Mouse (Mus musculus) hindbrain, embryonic 14.5 days (tissue): ENCODE results near the gene Eif4g3. TPM values are rescaled to one million over a fixed set of nuclear protein-coding genes. Genes with fewer than 3 reads are reported as not detected.

Experiments used
- ATAC-seq: fragments of 200-750 bp; cut with Nextera tagmentation; 2 replicates; pipeline ENCODE4 v1.8.0; 2017; ENCODE audit warnings: moderate number of reproducible peaks, mild to moderate bottlenecking, moderate TSS enrichment, moderate library complexity; ENCODE audit not compliant: low FRiP score
- DNase-seq: peaks from one replicate; pipeline ENCODE4 v3.0.0-alpha.2; 2015; ENCODE audit warnings: low spot score
- H3K27ac ChIP-seq: fragments of 300-500 bp; sonication (generic); 2 replicates; pipeline ENCODE4 v1.5.1; 2014; ENCODE audit warnings: mild to moderate bottlenecking, moderate library complexity
- H3K27me3 ChIP-seq: fragments of 300-500 bp; sonication (generic); 2 replicates; pipeline ENCODE4 v1.6.1; 2014; ENCODE audit warnings: mild to moderate bottlenecking, low read length, mixed read lengths; ENCODE audit not compliant: control insufficient read depth, insufficient read depth
- H3K36me3 ChIP-seq: fragments of 300-500 bp; sonication (generic); replicated peaks from 2 replicates; pipeline ENCODE4 v1.6.1; 2014; ENCODE audit not compliant: control insufficient read depth, insufficient read depth
- H3K4me1 ChIP-seq: fragments of 300-500 bp; sonication (generic); replicated peaks from 2 replicates; pipeline ENCODE4 v1.6.1; 2014; ENCODE audit warnings: antibody characterized with exemption, low read length, mixed read lengths; ENCODE audit not compliant: control insufficient read depth, insufficient read depth
- H3K4me2 ChIP-seq: fragments of 300-500 bp; sonication (generic); replicated peaks from 2 replicates; pipeline ENCODE4 v1.6.1; 2014; ENCODE audit warnings: mild to moderate bottlenecking, moderate library complexity
- H3K4me3 ChIP-seq: fragments of 300-500 bp; sonication (generic); replicated peaks from 2 replicates; pipeline ENCODE4 v1.5.1; 2014; ENCODE audit warnings: mild to moderate bottlenecking, low read length
- H3K9ac ChIP-seq: fragments of 300-500 bp; sonication (generic); 2 replicates; pipeline ENCODE4 v1.6.1; 2014
- H3K9me3 ChIP-seq: fragments of 300-500 bp; sonication (generic); 2 replicates; pipeline ENCODE4 v1.6.1; 2016; ENCODE audit warnings: low read length; ENCODE audit not compliant: control insufficient read depth
- WGBS: fragments of 180-500 bp; shearing (Covaris S2); extraction: QIAGEN DNeasy Blood & Tissue Kit; methylation state at CpG from one replicate; pipeline ENCODE4 v1.1.7; 2014; 5-methylcytosine and 5-hydroxymethylcytosine counted together
- polyA plus RNA-seq: library from polyadenylated mRNA; unstranded; fragments of >200 nt; fragmentation: Nextera tagmentation; extraction: Ambion mirVana; gene quantifications from 2 replicates; pipeline ENCODE4 v1.2.1, GENCODE M21; 2014

Eif4g3 gene
- polyA plus RNA-seq, 1 experiment from 2014 or later, result 65.3 TPM

- ATAC-seq (no peak), DNase-seq (no peak)
- no peak overlapping the region for H3K4me3 ChIP-seq
- no peaks in the 10 kb centered on the region for H3K4me1 ChIP-seq
- H3K9ac ChIP-seq, result no peak overlapping the region
- peaks cover 96% of the 10 kb centered on the region for H3K36me3 ChIP-seq
- no peaks in the 10 kb centered on the region for H3K9me3 ChIP-seq
- H3K27ac ChIP-seq, result no peak overlapping the region
- H3K27me3 ChIP-seq, result no peaks in the 10 kb centered on the region
- H3K4me2 ChIP-seq, result no peak overlapping the region
- WGBS, result 88% methylated on average over 5 of the region's 5 CpGs
These were observed 199.7 kb downstream of the Eif4g3 start for GRCm38 (mm10) chr4:138192561-138192960.

- no peaks in the 10 kb centered on the region for H3K4me1 ChIP-seq
- no peak overlapping the region for H3K9ac ChIP-seq
- DNase-seq, result no peak
- no peaks in the 10 kb centered on the region for H3K9me3 ChIP-seq
- H3K27me3 ChIP-seq, result no peaks in the 10 kb centered on the region
- H3K36me3 ChIP-seq, result peaks cover 97% of the 10 kb centered on the region
- no peak overlapping the region for H3K4me3 ChIP-seq
- no peak overlapping the region for H3K4me2 ChIP-seq
- no peak for ATAC-seq
- WGBS, result 94% methylated on average over 3 of the region's 3 CpGs
- no peak overlapping the region for H3K27ac ChIP-seq
These were observed 207.9 kb downstream of the Eif4g3 start for GRCm38 (mm10) chr4:138200769-138201168.

GRCm38 (mm10) chr4:138201696-138202095 is 208.9 kb downstream of the Eif4g3 start:
- no peak overlapping the region for H3K4me2 ChIP-seq
- no peak for DNase-seq
- no peak overlapping the region for H3K4me3 ChIP-seq
- 87% methylated on average over 9 of the region's 9 CpGs for WGBS
- peaks cover 96% of the 10 kb centered on the region for H3K36me3 ChIP-seq
- no peaks in the 10 kb centered on the region for H3K9me3 ChIP-seq
- ATAC-seq, result no peak
- H3K4me1 ChIP-seq, result no peaks in the 10 kb centered on the region
- H3K27ac ChIP-seq, result no peak overlapping the region
- H3K27me3 ChIP-seq, result no peaks in the 10 kb centered on the region
- H3K9ac ChIP-seq, result no peak overlapping the region

- Histone ChIP-seq H3K4me3 (no peak overlapping the region), H3K27me3 (no peaks in the 10 kb centered on the region), H3K4me2 (no peak overlapping the region), H3K27ac (no peak overlapping the region), H3K9ac (no peak overlapping the region), H3K9me3 (no peaks in the 10 kb centered on the region), H3K4me1 (no peaks in the 10 kb centered on the region), H3K36me3 (peaks cover 51% of the 10 kb centered on the region)
- DNase-seq, result no peak
- WGBS, result 91% methylated on average over 5 of the region's 5 CpGs
- no peak for ATAC-seq
These were observed 217.3 kb downstream of the Eif4g3 start for GRCm38 (mm10) chr4:138210116-138210515.

GRCm38 (mm10) chr4:138213861-138214260 is 221.0 kb downstream of the Eif4g3 start:
- DNase-seq (no peak), ATAC-seq (no peak)
- no peaks in the 10 kb centered on the region for H3K27me3 ChIP-seq
- H3K4me2 ChIP-seq, result no peak overlapping the region
- no peaks in the 10 kb centered on the region for H3K9me3 ChIP-seq
- peaks cover 14% of the 10 kb centered on the region for H3K36me3 ChIP-seq
- H3K4me1 ChIP-seq, result peaks cover 19% of the 10 kb centered on the region
- H3K27ac ChIP-seq, result no peak overlapping the region
- 89% methylated on average over 3 of the region's 3 CpGs for WGBS
- H3K4me3 ChIP-seq, result no peak overlapping the region
- H3K9ac ChIP-seq, result no peak overlapping the region

GRCm38 (mm10) chr4:138215671-138216199 is 222.9 kb downstream of the Eif4g3 start:
- H3K4me3 ChIP-seq, result peak overlapping the region; percentile 66
- H3K27me3 ChIP-seq, result no peaks in the 10 kb centered on the region
- DNase-seq (peak; percentile 45), ATAC-seq (no peak)
- H3K4me2 ChIP-seq, result peak overlapping the region; percentile 60
- WGBS, result 45% methylated on average over 13 of the region's 13 CpGs
- H3K27ac ChIP-seq, result peak overlapping the region; percentile 100
- peaks cover 28% of the 10 kb centered on the region for H3K4me1 ChIP-seq
- peak overlapping the region; percentile 98 for H3K9ac ChIP-seq
- H3K36me3 ChIP-seq, result no peaks in the 10 kb centered on the region; the same call in 1 of the 2 replicates
- H3K9me3 ChIP-seq, result no peaks in the 10 kb centered on the region

GRCm38 (mm10) chr4:138216200-138216890 is 223.5 kb downstream of the Eif4g3 start, which contains the start of gene Hp1bp3:
TSS of gene Hp1bp3 (plus strand) at chr4:138216296.
- Histone ChIP-seq H3K27ac (peak within 1 kb of the TSS; percentile 100), H3K36me3 (no peaks in the 10 kb centered on the region; the same call in 1 of the 2 replicates), H3K4me2 (peak within 1 kb of the TSS; percentile 66), H3K9ac (peak within 1 kb of the TSS; percentile 98), H3K4me3 (peak within 1 kb of the TSS; percentile 66), H3K27me3 (no peaks in the 10 kb centered on the region), H3K4me1 (peaks cover 28% of the 10 kb centered on the region), H3K9me3 (no peaks in the 10 kb centered on the region)
- ATAC-seq, result peak; percentile 72
- peak; percentile 79 for DNase-seq
- WGBS, result under 1% methylated on average over 66 of the region's 84 CpGs

GRCm38 (mm10) chr4:138216891-138217392 is 224.1 kb downstream of the Eif4g3 start:
- peak overlapping the region; percentile 66 for H3K4me3 ChIP-seq
- peaks cover 28% of the 10 kb centered on the region for H3K4me1 ChIP-seq
- H3K27me3 ChIP-seq, result no peaks in the 10 kb centered on the region
- 0% methylated on average over 48 of the region's 68 CpGs for WGBS
- ATAC-seq (peak; percentile 96), DNase-seq (peak; percentile 99)
- peak overlapping the region; percentile 66 for H3K4me2 ChIP-seq
- H3K9me3 ChIP-seq, result no peaks in the 10 kb centered on the region
- peak overlapping the region; percentile 100 for H3K27ac ChIP-seq
- peak overlapping the region; percentile 98 for H3K9ac ChIP-seq
- H3K36me3 ChIP-seq, result peaks cover 1% of the 10 kb centered on the region

GRCm38 (mm10) chr4:138217441-138217840 is 224.6 kb downstream of the Eif4g3 start:
- peaks cover 6% of the 10 kb centered on the region for H3K36me3 ChIP-seq
- H3K4me2 ChIP-seq, result peak overlapping the region; percentile 66
- no peak for ATAC-seq

More at GRCm38 (mm10) chr4:138217441-138217840, 224.6 kb downstream of the Eif4g3 start:
- Histone ChIP-seq H3K4me3 (peak overlapping the region; percentile 66), H3K9me3 (no peaks in the 10 kb centered on the region), H3K4me1 (peaks cover 28% of the 10 kb centered on the region), H3K27ac (peak overlapping the region; percentile 100), H3K27me3 (no peaks in the 10 kb centered on the region), H3K9ac (peak overlapping the region; percentile 98)
- 1% methylated on average over 35 of the region's 36 CpGs for WGBS
- DNase-seq, result no peak
